In genomic region chrX:73063512-73064414, GRCm38 (mm10) we compare ENCODE assay signal across 8 mouse cellular contexts. TPM values are rescaled to one million over a fixed set of nuclear protein-coding genes. Genes with fewer than 3 reads are reported as not detected.
DNase-seq lines count a peak whose midpoint lies in the region; ATAC-seq and TF ChIP-seq lines count a peak whose summit lies in the region.

No protein-coding gene starts in this region.

- no peak overlapping the region for H3K27ac ChIP-seq in embryonic facial prominence, embryonic 14.5 days (replicated peaks; ENCODE audit: low read depth, low read length)
- peak overlapping the region; percentile 57; the same call in 1 of the 2 replicates for H3K27ac ChIP-seq in midbrain, postnatal 0 days (ENCODE audit: low read depth, low read length)

- no peak; the same call in 1 of the 2 replicates for ATAC-seq in cerebellum, adult (ENCODE audit: insufficient number of reproducible peaks, low FRiP score, low TSS enrichment)
- 0 out of 2 replicates have a peak, but pooled peaks have one; percentile 68 for ATAC-seq in embryonic facial prominence, embryonic 14.5 days (ENCODE audit: low read depth)
- peak; percentile 91 for ATAC-seq in midbrain, postnatal 0 days (ENCODE audit: low FRiP score)

- peaks cover 10% of the 10 kb centered on the region; the same call in 1 of the 2 replicates for H3K4me1 ChIP-seq in E14TG2a.4 (replicated peaks; ENCODE audit: low read depth, low read length)
- no peaks in the 10 kb centered on the region for H3K4me1 ChIP-seq in embryonic facial prominence, embryonic 14.5 days (ENCODE audit: control insufficient read depth, insufficient read depth, low read length)
- no peaks in the 10 kb centered on the region for H3K4me1 ChIP-seq in midbrain, postnatal 0 days (ENCODE audit: insufficient read depth, low read length)

- WGBS in embryonic facial prominence, embryonic 14.5 days, result 45% methylated on average over 20 of the region's 24 CpGs
- 36% methylated on average over 23 of the region's 24 CpGs for WGBS in midbrain, postnatal 0 days

- H3K9ac ChIP-seq in embryonic facial prominence, embryonic 14.5 days (ENCODE audit: low read depth, low read length), result peak overlapping the region; percentile 45; the same call in 1 of the 2 replicates
- peak overlapping the region; percentile 63 for H3K9ac ChIP-seq in midbrain, postnatal 0 days (replicated peaks; ENCODE audit: low read length, poor library complexity, severe bottlenecking)

- peak; percentile 44 for DNase-seq in cerebellum, adult 11-12 months
- DNase-seq in embryonic facial prominence, embryonic 14.5 days (ENCODE audit: low spot score), result peak; percentile 7
- DNase-seq in layer of hippocampus, postnatal 10 days (ENCODE audit: low spot score in 2 of 2), result peak; percentile 45 to 63
- DNase-seq in midbrain, postnatal 0 days (ENCODE audit: low spot score), result peak; percentile 66
- no peak for DNase-seq in urinary bladder, adult 18-20 months (ENCODE audit: low spot score in 2 of 2)
- no peak for DNase-seq in ovary, postnatal 36 days (ENCODE audit: low spot score)

- H3K36me3 ChIP-seq in E14TG2a.4 (ENCODE audit: insufficient read depth, low read length), result no peaks in the 10 kb centered on the region
- H3K36me3 ChIP-seq in embryonic facial prominence, embryonic 14.5 days (ENCODE audit: control insufficient read depth, insufficient read depth, low read length), result no peaks in the 10 kb centered on the region
- no peaks in the 10 kb centered on the region for H3K36me3 ChIP-seq in midbrain, postnatal 0 days (ENCODE audit: insufficient read depth, low read length)

- peak overlapping the region; percentile 51 for H3K4me2 ChIP-seq in embryonic facial prominence, embryonic 14.5 days (ENCODE audit: low read depth, low read length)
- peak overlapping the region; percentile 60 for H3K4me2 ChIP-seq in midbrain, postnatal 0 days (ENCODE audit: low read depth, low read length, poor library complexity, severe bottlenecking)

- peak overlapping the region; percentile 29; the same call in 1 of the 2 replicates for H3K4me3 ChIP-seq in E14TG2a.4 (replicated peaks; ENCODE audit: low read length)
- peak overlapping the region; percentile 21 for H3K4me3 ChIP-seq in embryonic facial prominence, embryonic 14.5 days (ENCODE audit: low read depth, low read length)
- peak overlapping the region; percentile 41 for H3K4me3 ChIP-seq in midbrain, postnatal 0 days (ENCODE audit: low read depth, low read length)

- peaks cover 41% of the 10 kb centered on the region for H3K27me3 ChIP-seq in E14TG2a.4 (ENCODE audit: insufficient read depth, low read length)
- no peaks in the 10 kb centered on the region for H3K27me3 ChIP-seq in embryonic facial prominence, embryonic 14.5 days (replicated peaks; ENCODE audit: control insufficient read depth, insufficient read depth, low read length)
- H3K27me3 ChIP-seq in midbrain, postnatal 0 days (ENCODE audit: insufficient read depth, low read length), result no peaks in the 10 kb centered on the region

- TF ChIP-seq CTCF in E14TG2a.4 (conservative IDR thresholded peaks at IDR 0.05; ENCODE audit: low read length), result no peak
- TF ChIP-seq CTCF in midbrain, postnatal 0 days (IDR thresholded peaks at IDR 0.05), result no peak

- no peaks in the 10 kb centered on the region for H3K9me3 ChIP-seq in E14TG2a.4 (ENCODE audit: low read length)
- no peaks in the 10 kb centered on the region for H3K9me3 ChIP-seq in embryonic facial prominence, embryonic 14.5 days (ENCODE audit: control insufficient read depth, low read length)
- H3K9me3 ChIP-seq in midbrain, postnatal 0 days (ENCODE audit: low read length), result no peaks in the 10 kb centered on the region

RNA-seq across cellular contexts. Expression of gene Pnma3, which starts 0.8 kb away (rescaled TPM):
- polyA plus RNA-seq in embryonic facial prominence, embryonic 14.5 days (2014; fragmentation: Nextera tagmentation; extraction: Ambion mirVana), result 0.11 and 0.12 TPM in 2 replicates
- 10 to 100 TPM; 25.5 to 28.1 TPM for total RNA-seq in layer of hippocampus, postnatal 10 days (2021)
- 17.1 and 18.4 TPM in 2 replicates for total RNA-seq in midbrain, postnatal 0 days (2014; rRNA removed)
- polyA plus RNA-seq in midbrain, postnatal 0 days (2015; fragmentation: Nextera tagmentation; extraction: Ambion mirVana), result 5.7 and 7.5 TPM in 2 replicates

RNA-seq across cellular contexts. Expression of gene Xlr4a, which starts 18.5 kb away (rescaled TPM):
- 0.20 and 0.74 TPM in 2 replicates for polyA plus RNA-seq in embryonic facial prominence, embryonic 14.5 days (2014; fragmentation: Nextera tagmentation; extraction: Ambion mirVana)
- under 1 TPM in 1 of 2 experiments, not detected in 1; 0.32 TPM for total RNA-seq in layer of hippocampus, postnatal 10 days (2021)
- total RNA-seq in midbrain, postnatal 0 days (2014; rRNA removed), result not detected in 2 replicates
- 1.1 TPM in 1 of 2 replicates, not detected in the other for polyA plus RNA-seq in midbrain, postnatal 0 days (2015; fragmentation: Nextera tagmentation; extraction: Ambion mirVana)

RNA-seq across cellular contexts. Expression of gene Pnma5, which starts 26.9 kb away (rescaled TPM):
- polyA plus RNA-seq in embryonic facial prominence, embryonic 14.5 days (2014; fragmentation: Nextera tagmentation; extraction: Ambion mirVana), result 0.26 and 0.34 TPM in 2 replicates
- under 1 TPM; 0.65 to 0.80 TPM for total RNA-seq in layer of hippocampus, postnatal 10 days (2021)
- 0.27 and 0.57 TPM in 2 replicates for total RNA-seq in midbrain, postnatal 0 days (2014; rRNA removed)
- polyA plus RNA-seq in midbrain, postnatal 0 days (2015; fragmentation: Nextera tagmentation; extraction: Ambion mirVana), result 0.31 and 0.37 TPM in 2 replicates

RNA-seq across cellular contexts. Expression of gene Xlr3a, which starts 33.1 kb away (rescaled TPM):
- polyA plus RNA-seq in embryonic facial prominence, embryonic 14.5 days (2014; fragmentation: Nextera tagmentation; extraction: Ambion mirVana), result 2.0 and 3.6 TPM in 2 replicates
- total RNA-seq in layer of hippocampus, postnatal 10 days (2021), result under 1 TPM; 0.62 to 0.80 TPM
- total RNA-seq in midbrain, postnatal 0 days (2014; rRNA removed), result 0.60 and 5.7 TPM in 2 replicates
- 3.4 and 4.7 TPM in 2 replicates for polyA plus RNA-seq in midbrain, postnatal 0 days (2015; fragmentation: Nextera tagmentation; extraction: Ambion mirVana)

RNA-seq across cellular contexts. Expression of gene Gm14685, which starts 53.1 kb away (rescaled TPM):
- 0.20 and 0.21 TPM in 2 replicates for polyA plus RNA-seq in embryonic facial prominence, embryonic 14.5 days (2014; fragmentation: Nextera tagmentation; extraction: Ambion mirVana)
- total RNA-seq in layer of hippocampus, postnatal 10 days (2021), result 1 to 10 TPM; 1.8 to 2.3 TPM
- 0.66 and 2.8 TPM in 2 replicates for total RNA-seq in midbrain, postnatal 0 days (2014; rRNA removed)
- 1.4 and 1.5 TPM in 2 replicates for polyA plus RNA-seq in midbrain, postnatal 0 days (2015; fragmentation: Nextera tagmentation; extraction: Ambion mirVana)

Comparison
In these comparisons a context has a peak if more than half of its experiments do, and no peak if none do; other contexts are left out.
1. DNase-seq: peak in cerebellum, adult 11-12 months (single experiment), embryonic facial prominence, embryonic 14.5 days (single experiment), layer of hippocampus, postnatal 10 days (2 of 2) and midbrain, postnatal 0 days (single experiment); none in urinary bladder, adult 18-20 months (0 of 2) and ovary, postnatal 36 days (single experiment).
2. Peak in every context shown above with its lines, with median percentiles within 50 percentile points of each other: H3K4me3 ChIP-seq.